Mouse (Mus musculus) E14TG2a.4 (cell line): ENCODE results near the gene Krtap3-3.

Experiments used
- CTCF ChIP-seq: conservative IDR thresholded peaks from 2 replicates; pipeline ENCODE4 v1.5.1; 2014; ENCODE audit warnings: low read length
- NANOG ChIP-seq: IDR thresholded peaks from 2 replicates; pipeline ENCODE4 v1.6.1; 2014; ENCODE audit warnings: borderline replicate concordance, low read length, mixed read lengths
- POU5F1 ChIP-seq: IDR thresholded peaks from 2 replicates; pipeline ENCODE4 v1.6.1; 2014; ENCODE audit warnings: low read length, borderline replicate concordance

GRCm38 (mm10) chr11:99556753-99557152 is 6.1 kb upstream of the Krtap3-3 start, which contains the start of gene Krtap3-2:
- TF ChIP-seq CTCF (no peak), NANOG (no peak), POU5F1 (no peak)
